Mouse (Mus musculus) hindbrain, embryonic 16.5 days (tissue): ENCODE measurements at regions not wholly inside any gene's neighbourhood (a gene's known extent, or its start where the extent isn't known, plus 50 kb on each side); places are given as distances from the start of the nearest gene placed in this dataset.

ENCODE experiments used
- ATAC-seq: fragments of 200-750 bp; cut with Nextera tagmentation; 2 replicates; pipeline ENCODE4 v1.8.0; 2017; ENCODE audit warnings: moderate TSS enrichment, moderate library complexity
- H3K27ac ChIP-seq: fragments of 300-500 bp; sonication (generic); 2 replicates; pipeline ENCODE4 v1.5.1; 2014; ENCODE audit warnings: low read depth, mild to moderate bottlenecking, control low read depth, low read length, moderate library complexity
- H3K27me3 ChIP-seq: fragments of 300-500 bp; sonication (generic); replicated peaks from 2 replicates; pipeline ENCODE4 v1.6.1; 2014; ENCODE audit warnings: low read length; ENCODE audit not compliant: control insufficient read depth, insufficient read depth
- H3K36me3 ChIP-seq: fragments of 300-500 bp; sonication (generic); 2 replicates; pipeline ENCODE4 v1.6.1; 2014; ENCODE audit warnings: mild to moderate bottlenecking, low read length, moderate library complexity, mixed read lengths; ENCODE audit not compliant: control insufficient read depth, insufficient read depth
- H3K4me1 ChIP-seq: fragments of 300-500 bp; sonication (generic); 2 replicates; pipeline ENCODE4 v1.6.1; 2014; ENCODE audit warnings: low read depth, low read length; ENCODE audit not compliant: control insufficient read depth, insufficient read depth
- H3K4me2 ChIP-seq: fragments of 300-500 bp; sonication (generic); 2 replicates; pipeline ENCODE4 v1.6.1; 2014; ENCODE audit warnings: mild to moderate bottlenecking, low read length, control low read depth, moderate library complexity
- H3K4me3 ChIP-seq: fragments of 300-500 bp; sonication (generic); 2 replicates; pipeline ENCODE4 v1.5.1; 2014; ENCODE audit warnings: mild to moderate bottlenecking, low read length, control low read depth, moderate library complexity
- H3K9ac ChIP-seq: fragments of 300-500 bp; sonication (generic); 2 replicates; pipeline ENCODE4 v1.6.1; 2014; ENCODE audit warnings: low read depth, mild to moderate bottlenecking, control low read depth, low read length, moderate library complexity
- H3K9me3 ChIP-seq: fragments of 300-500 bp; sonication (generic); 2 replicates; pipeline ENCODE4 v1.6.1; 2014; ENCODE audit warnings: mild to moderate bottlenecking, low read length, moderate library complexity; ENCODE audit not compliant: control insufficient read depth
- WGBS: fragments of 180-500 bp; shearing (Covaris S2); extraction: QIAGEN DNeasy Blood & Tissue Kit; methylation state at CpG from one replicate; pipeline ENCODE4 v1.1.7; 2014; 5-methylcytosine and 5-hydroxymethylcytosine counted together

DNA sequence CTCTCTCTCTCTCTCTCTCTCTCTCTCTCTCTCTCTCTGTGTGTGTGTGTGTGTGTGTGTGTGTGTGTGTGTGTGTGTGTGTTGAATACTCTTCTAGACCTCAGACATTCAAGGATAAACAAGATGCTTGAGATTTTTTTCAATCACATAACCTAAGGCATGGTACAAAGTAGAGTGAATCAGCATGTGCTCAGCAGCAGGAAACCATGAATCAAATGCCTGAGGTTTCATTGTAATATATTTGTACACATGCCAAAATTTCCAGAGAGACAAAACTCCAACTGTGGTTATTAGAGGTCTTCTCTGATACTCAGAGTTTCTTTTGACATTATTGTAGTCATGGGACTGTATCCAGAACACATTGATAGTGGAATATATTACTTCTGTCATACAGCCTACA, 1423.5 kb upstream of the Dsel start:
- H3K36me3 ChIP-seq, result no peaks in the 10 kb centered on the region
- no peak overlapping the region for H3K4me2 ChIP-seq
- H3K27ac ChIP-seq, result no peak overlapping the region
- H3K4me3 ChIP-seq, result no peak overlapping the region
- ATAC-seq, result no peak
- H3K9ac ChIP-seq, result no peak overlapping the region
- no peaks in the 10 kb centered on the region for H3K4me1 ChIP-seq
- H3K9me3 ChIP-seq, result no peaks in the 10 kb centered on the region
- H3K27me3 ChIP-seq, result no peaks in the 10 kb centered on the region

DNA sequence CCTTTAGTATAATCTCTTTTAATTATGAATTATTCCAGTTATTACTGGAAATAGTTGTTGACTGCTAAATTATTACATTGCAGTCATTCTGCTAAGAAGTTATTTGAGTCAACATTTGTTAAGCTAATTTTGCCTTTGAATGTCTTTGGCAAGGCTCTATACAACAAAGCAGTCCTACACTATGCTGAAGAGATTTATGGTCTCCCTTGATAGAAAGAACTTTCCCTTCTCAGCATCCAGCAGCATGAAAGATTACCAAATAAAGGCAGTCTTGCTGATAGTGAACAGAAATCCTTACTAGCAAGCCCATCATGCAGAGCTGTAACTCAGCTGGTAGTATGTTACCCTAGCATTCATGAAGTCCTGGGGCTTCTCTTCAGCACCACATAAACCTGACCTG, 1419.4 kb upstream of the Dsel start:
- Histone ChIP-seq H3K27me3 (no peaks in the 10 kb centered on the region), H3K4me2 (no peak overlapping the region), H3K9me3 (no peaks in the 10 kb centered on the region), H3K9ac (no peak overlapping the region), H3K4me3 (no peak overlapping the region), H3K4me1 (no peaks in the 10 kb centered on the region), H3K27ac (no peak overlapping the region), H3K36me3 (no peaks in the 10 kb centered on the region)
- ATAC-seq, result no peak

DNA sequence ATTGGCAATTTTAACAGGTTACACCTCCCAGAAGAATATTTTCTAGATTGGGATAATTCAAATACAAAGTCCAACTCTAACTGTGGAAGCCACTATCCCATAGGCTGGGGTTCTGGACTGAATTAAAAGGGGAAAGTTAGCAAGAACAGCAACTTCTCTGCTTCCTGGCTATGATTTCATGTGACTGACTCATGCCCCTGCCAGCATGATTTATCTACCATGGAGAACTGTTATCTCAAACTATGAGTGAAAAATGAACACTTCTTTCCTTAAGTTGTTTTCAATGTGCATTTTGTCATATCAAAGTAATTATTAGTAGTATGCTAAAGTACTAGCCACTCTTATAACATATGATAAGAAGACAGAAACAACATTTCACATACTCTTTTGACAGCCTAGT, 1394.7 kb upstream of the Dsel start:
- H3K36me3 ChIP-seq, result no peaks in the 10 kb centered on the region
- no peak overlapping the region for H3K27ac ChIP-seq
- no peak overlapping the region for H3K4me3 ChIP-seq
- no peak overlapping the region for H3K4me2 ChIP-seq
- no peaks in the 10 kb centered on the region for H3K27me3 ChIP-seq
- H3K9me3 ChIP-seq, result no peaks in the 10 kb centered on the region
- no peaks in the 10 kb centered on the region for H3K4me1 ChIP-seq
- no peak overlapping the region for H3K9ac ChIP-seq
- no peak for ATAC-seq

DNA sequence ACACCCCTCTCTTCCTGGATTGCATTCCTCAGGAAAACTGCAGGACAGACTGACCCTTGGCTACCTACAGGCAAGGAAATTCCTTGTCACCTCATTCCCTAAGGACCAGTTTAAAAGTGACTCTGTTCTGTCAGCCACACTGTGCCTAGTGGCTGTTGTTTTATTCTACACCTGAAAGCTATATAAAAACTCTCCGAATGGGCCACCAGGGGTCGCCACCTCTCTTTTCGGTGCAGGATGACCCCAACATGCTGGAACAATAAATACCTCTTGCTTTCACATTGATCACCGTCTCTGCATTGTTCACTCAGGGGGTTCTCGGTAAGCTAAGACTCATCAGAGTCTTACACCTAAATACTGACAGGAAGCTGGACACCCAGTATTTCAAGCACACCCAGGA, 1382.6 kb upstream of the Dsel start:
- no peaks in the 10 kb centered on the region for H3K9me3 ChIP-seq
- no peak overlapping the region for H3K4me2 ChIP-seq
- H3K9ac ChIP-seq, result no peak overlapping the region
- WGBS, result 63% methylated on average over 5 of the region's 5 CpGs
- ATAC-seq, result no peak
- H3K27me3 ChIP-seq, result no peaks in the 10 kb centered on the region
- no peaks in the 10 kb centered on the region for H3K4me1 ChIP-seq
- H3K36me3 ChIP-seq, result no peaks in the 10 kb centered on the region
- no peak overlapping the region for H3K4me3 ChIP-seq
- no peak overlapping the region for H3K27ac ChIP-seq

DNA sequence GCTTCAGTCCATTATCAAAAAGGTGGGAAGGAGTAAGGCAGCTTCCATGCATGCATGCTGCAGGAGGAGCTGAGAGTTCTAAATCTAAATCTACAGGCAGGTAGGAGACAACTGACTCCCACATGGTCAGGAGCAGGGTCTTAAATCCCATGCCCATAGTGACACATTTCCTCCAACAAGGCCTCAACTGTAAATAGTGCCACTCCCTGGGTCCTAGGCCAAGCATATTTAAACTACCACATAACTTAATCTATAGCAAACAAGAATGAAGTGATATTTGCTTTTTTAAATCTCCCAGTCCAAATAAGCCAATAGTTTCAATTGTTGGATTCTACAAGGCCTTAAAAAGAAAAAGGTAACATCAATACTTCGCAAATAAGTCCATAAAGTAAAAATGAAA, 1345.4 kb upstream of the Dsel start:
- no peaks in the 10 kb centered on the region for H3K4me1 ChIP-seq
- no peak for ATAC-seq
- H3K4me2 ChIP-seq, result no peak overlapping the region
- H3K9me3 ChIP-seq, result no peaks in the 10 kb centered on the region
- 89% methylated on average over 1 of the region's 1 CpGs for WGBS
- H3K4me3 ChIP-seq, result no peak overlapping the region
- no peaks in the 10 kb centered on the region for H3K36me3 ChIP-seq
- H3K9ac ChIP-seq, result no peak overlapping the region
- no peak overlapping the region for H3K27ac ChIP-seq
- H3K27me3 ChIP-seq, result no peaks in the 10 kb centered on the region

DNA sequence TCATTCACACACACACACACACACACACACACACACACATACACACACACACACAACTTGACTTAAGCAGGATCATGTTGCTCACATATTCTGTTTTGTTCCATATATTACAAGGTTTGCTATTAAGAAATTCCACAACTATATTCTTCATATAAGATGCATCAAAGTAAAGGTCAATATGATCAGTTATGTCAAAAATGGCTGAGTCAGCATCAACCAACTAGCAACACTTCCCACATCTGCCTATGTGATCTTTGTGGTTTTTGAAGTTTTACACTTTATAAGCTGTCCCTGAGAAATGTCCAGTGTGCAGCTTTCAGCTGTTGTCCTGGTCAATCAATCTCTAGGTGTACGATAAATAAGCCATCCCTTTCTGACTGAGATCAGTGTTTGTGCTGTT, 1339.3 kb upstream of the Dsel start:
- no peak for ATAC-seq
- Histone ChIP-seq H3K9me3 (no peaks in the 10 kb centered on the region), H3K4me3 (no peak overlapping the region), H3K36me3 (no peaks in the 10 kb centered on the region), H3K4me1 (no peaks in the 10 kb centered on the region), H3K27me3 (no peaks in the 10 kb centered on the region), H3K4me2 (no peak overlapping the region), H3K27ac (no peak overlapping the region), H3K9ac (no peak overlapping the region)
- WGBS, result 91% methylated on average over 1 of the region's 1 CpGs

DNA sequence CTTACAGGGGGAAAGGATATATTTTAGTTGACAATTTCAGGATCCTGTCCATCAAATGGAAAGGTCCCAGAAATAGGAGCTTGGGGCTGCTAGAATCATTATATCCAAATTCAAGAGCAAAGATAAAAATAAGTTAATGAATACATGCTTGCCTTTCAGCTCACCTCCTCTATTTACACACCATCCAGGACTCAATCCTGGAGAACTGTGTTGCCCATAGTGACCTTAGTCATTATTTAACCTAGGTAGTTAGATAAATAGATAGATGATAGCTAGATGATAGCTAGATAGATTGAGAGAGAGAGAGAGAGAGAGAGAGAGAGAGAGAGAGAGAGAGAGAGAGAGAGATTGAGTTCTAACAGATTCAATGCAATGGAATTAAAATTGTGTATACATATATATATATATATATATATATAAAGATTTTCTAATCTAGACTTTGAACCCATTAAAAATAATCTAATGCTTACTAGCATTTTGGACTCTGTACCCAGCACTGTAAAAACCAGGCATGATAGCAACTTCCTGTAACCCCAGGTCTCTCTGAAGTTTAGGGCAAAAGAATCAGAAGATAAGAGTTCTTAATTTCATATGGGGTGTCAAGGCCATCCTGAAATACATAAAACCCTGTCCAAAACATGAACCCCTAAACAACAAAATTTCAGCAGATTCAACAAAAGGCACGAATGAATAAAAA, 1329.5 kb upstream of the Dsel start:
- H3K36me3 ChIP-seq, result no peaks in the 10 kb centered on the region
- H3K27me3 ChIP-seq, result no peaks in the 10 kb centered on the region
- no peaks in the 10 kb centered on the region for H3K4me1 ChIP-seq
- no peak for ATAC-seq
- H3K9me3 ChIP-seq, result no peaks in the 10 kb centered on the region
- no peak overlapping the region for H3K9ac ChIP-seq
- H3K4me3 ChIP-seq, result no peak overlapping the region
- 69% methylated on average over 1 of the region's 1 CpGs for WGBS
- H3K4me2 ChIP-seq, result no peak overlapping the region
- no peak overlapping the region for H3K27ac ChIP-seq

DNA sequence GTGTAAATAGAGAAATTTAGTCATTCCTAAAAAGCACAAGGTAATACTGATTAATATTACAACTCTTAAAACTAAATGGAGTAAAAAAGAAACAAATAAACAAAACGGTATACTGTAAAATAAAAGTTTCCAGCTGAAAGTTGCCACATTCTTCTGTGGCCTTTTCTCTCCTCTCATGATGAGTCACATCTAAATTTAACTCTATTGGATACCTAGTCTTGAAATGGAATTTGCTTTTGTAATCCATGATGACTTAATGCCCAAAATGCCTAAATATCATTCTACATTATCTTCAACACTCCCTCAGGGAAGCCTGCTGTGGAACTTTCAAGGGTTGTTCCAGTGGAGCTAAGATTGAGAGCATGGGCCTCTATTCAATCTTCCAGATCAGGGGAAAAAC, 1298.5 kb upstream of the Dsel start:
- H3K4me3 ChIP-seq, result no peak overlapping the region
- H3K27me3 ChIP-seq, result no peaks in the 10 kb centered on the region
- 96% methylated on average over 1 of the region's 1 CpGs for WGBS
- no peaks in the 10 kb centered on the region for H3K4me1 ChIP-seq
- ATAC-seq, result no peak
- H3K36me3 ChIP-seq, result no peaks in the 10 kb centered on the region
- no peak overlapping the region for H3K9ac ChIP-seq
- no peaks in the 10 kb centered on the region for H3K9me3 ChIP-seq
- no peak overlapping the region for H3K4me2 ChIP-seq
- H3K27ac ChIP-seq, result no peak overlapping the region
